Mouse (Mus musculus): ENCODE results near the gene Emc8. TPM values are rescaled to one million over a fixed set of nuclear protein-coding genes. Genes with fewer than 3 reads are reported as not detected.

Gene Emc8
- polyA plus RNA-seq, 1 experiment from 2014 or later = 372 TPM

DNA sequence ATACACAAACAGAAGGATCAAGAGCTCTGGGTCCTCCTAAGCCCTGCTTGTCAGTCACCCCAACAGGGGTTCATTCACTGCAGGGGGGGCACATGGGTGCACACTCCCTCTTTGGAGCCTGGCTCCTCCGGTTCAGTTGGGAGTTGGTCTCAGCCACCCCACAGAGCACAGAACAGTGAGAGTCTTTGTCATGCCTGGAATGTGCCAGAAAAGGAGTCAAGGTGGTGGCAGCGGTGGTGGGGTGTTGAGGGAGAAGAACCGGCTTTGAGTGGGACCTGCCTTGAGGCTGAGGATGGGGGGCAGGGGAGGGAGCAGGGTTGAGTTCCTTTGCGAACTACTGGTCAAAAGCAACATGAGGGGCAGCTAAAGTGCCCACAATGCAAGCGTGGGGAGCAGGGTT, 38.3 kb downstream of the Emc8 start:
- WGBS = 57% methylated on average over 5 of the region's 5 CpGs
- H3K27me3 ChIP-seq (ENCODE audit: low read depth, poor library complexity, severe bottlenecking) = peaks cover 53% of the 10 kb centered on the region
- H3K27ac ChIP-seq = peak overlapping the region; percentile 14; the same call in 1 of the 2 replicates
- no peaks in the 10 kb centered on the region for H3K9me3 ChIP-seq (replicated peaks)
- no peaks in the 10 kb centered on the region for H3K36me3 ChIP-seq
- peaks cover 50% of the 10 kb centered on the region for H3K4me1 ChIP-seq
- H3K4me3 ChIP-seq = no peak overlapping the region
- no peak for DNase-seq (ENCODE audit: low spot score)

DNA sequence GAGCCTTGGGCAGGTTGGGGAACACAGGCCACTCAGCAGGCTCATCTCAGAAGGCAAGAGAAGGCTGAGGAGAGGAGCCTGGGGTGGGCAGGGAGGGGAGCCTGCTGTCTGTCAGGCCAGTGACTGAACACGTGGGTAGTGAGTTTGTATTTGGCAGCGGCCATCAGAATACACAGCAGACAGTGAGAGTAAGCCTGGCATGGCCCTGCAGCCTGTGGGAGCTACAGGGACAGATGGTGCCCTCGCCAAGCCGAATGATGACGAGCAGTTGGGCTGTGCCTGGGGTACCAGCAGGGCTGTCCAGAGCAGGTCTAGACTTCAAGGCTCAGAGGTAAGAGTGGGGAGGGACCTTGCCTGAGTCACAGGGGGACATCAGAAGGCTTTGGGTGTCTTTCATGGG, 41.1 kb downstream of the Emc8 start:
- no peak for DNase-seq (ENCODE audit: low spot score)
- no peak overlapping the region for H3K27ac ChIP-seq
- H3K9me3 ChIP-seq (replicated peaks) = no peaks in the 10 kb centered on the region
- WGBS = 92% methylated on average over 5 of the region's 5 CpGs
- peaks cover 42% of the 10 kb centered on the region for H3K4me1 ChIP-seq
- H3K36me3 ChIP-seq = no peaks in the 10 kb centered on the region
- peaks cover 26% of the 10 kb centered on the region for H3K27me3 ChIP-seq (ENCODE audit: low read depth, poor library complexity, severe bottlenecking)
- H3K4me3 ChIP-seq = no peak overlapping the region

DNA sequence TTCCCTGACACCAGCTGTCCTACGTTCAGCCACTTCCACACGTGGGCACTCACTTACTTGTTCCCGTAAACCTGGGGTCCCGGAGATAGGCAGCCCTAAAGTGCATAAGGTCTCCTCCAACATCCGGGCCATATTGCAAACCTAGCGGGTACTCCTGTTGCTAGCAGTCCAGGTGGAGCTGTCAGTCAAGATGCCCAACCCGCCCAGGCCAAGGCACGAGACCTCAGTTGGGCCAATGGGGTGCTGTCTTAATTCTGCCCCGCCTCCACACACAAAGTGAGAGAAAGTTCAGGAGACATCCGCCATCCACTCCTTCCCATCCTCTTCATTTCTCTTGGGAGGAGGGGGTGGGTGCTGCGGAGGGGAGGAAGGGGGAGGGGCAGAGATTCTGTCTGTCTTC, 41.9 kb downstream of the Emc8 start:
- H3K27ac ChIP-seq = no peak overlapping the region
- peaks cover 42% of the 10 kb centered on the region for H3K4me1 ChIP-seq
- H3K9me3 ChIP-seq (replicated peaks) = no peaks in the 10 kb centered on the region
- WGBS = 64% methylated on average over 11 of the region's 11 CpGs
- DNase-seq (ENCODE audit: low spot score) = no peak
- no peaks in the 10 kb centered on the region for H3K36me3 ChIP-seq
- peaks cover 17% of the 10 kb centered on the region; the same call in 1 of the 2 replicates for H3K27me3 ChIP-seq (ENCODE audit: low read depth, poor library complexity, severe bottlenecking)
- no peak overlapping the region for H3K4me3 ChIP-seq

DNA sequence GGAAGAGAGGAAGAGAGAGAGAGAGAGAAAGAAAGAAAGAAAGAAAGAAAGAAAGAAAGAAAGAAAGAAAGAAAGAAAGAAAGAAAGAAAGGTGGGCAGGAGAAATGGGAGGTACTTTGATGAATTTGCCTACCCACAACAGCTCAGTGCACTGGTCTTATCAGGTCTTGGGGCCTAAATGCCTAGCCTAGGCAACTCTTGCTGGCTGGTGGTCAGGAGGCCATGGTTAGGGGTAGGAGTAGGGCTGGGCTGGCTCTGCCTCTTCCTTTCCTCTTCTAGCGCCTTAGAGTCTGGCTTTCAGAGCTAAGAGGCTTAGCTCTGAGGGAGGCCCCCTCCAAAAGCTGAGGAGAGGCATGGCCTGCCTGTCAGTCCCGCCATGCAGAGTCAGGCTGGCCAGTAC, 44.8 kb downstream of the Emc8 start:
- peaks cover 37% of the 10 kb centered on the region for H3K4me1 ChIP-seq
- no peaks in the 10 kb centered on the region for H3K36me3 ChIP-seq
- no peaks in the 10 kb centered on the region for H3K9me3 ChIP-seq (replicated peaks)
- 41% methylated on average over 2 of the region's 2 CpGs for WGBS
- DNase-seq (ENCODE audit: low spot score) = no peak
- no peak overlapping the region; the same call in 1 of the 2 replicates for H3K27ac ChIP-seq
- no peak overlapping the region for H3K4me3 ChIP-seq
- H3K27me3 ChIP-seq (ENCODE audit: low read depth, poor library complexity, severe bottlenecking) = no peaks in the 10 kb centered on the region

- Histone ChIP-seq H3K9me3 (replicated peaks) (no peaks in the 10 kb centered on the region), H3K4me1 (peaks cover 41% of the 10 kb centered on the region), H3K27me3 (ENCODE audit: low read depth, poor library complexity, severe bottlenecking) (no peaks in the 10 kb centered on the region), H3K27ac (peak overlapping the region; percentile 47; the same call in 1 of the 2 replicates), H3K4me3 (no peak overlapping the region), H3K36me3 (no peaks in the 10 kb centered on the region)
- WGBS = 78% methylated on average over 14 of the region's 14 CpGs
- DNase-seq (ENCODE audit: low spot score) = no peak
Measured at GRCm38 (mm10) chr8:120622161-120622560, 46.2 kb downstream of the Emc8 start.

DNA sequence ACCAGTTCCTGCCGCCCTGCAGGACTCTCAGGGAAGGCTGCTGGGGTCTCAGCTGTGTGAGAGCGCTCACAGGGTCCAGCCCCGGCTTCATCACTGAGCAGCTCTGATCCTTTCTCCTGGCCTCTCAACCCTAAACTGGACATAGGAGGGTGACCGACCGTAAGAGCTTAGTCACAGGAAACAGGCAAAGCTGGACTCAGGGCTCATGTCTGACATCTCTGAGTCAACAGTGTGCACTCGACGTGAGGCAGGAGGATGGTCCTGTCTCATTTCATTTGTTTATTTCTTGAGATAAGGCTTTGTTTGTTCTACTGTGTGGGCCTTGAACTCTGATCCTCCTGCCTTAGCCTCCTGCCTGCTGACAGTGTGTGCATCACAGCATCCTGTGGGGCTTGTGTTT, 47.9 kb downstream of the Emc8 start:
- DNase-seq (ENCODE audit: low spot score) = no peak
- H3K36me3 ChIP-seq = no peaks in the 10 kb centered on the region
- peaks cover 45% of the 10 kb centered on the region for H3K4me1 ChIP-seq
- peak overlapping the region; percentile 61; the same call in 1 of the 2 replicates for H3K27ac ChIP-seq
- H3K27me3 ChIP-seq (ENCODE audit: low read depth, poor library complexity, severe bottlenecking) = no peaks in the 10 kb centered on the region
- no peak overlapping the region for H3K4me3 ChIP-seq
- no peaks in the 10 kb centered on the region for H3K9me3 ChIP-seq (replicated peaks)
- WGBS = 48% methylated on average over 7 of the region's 7 CpGs

- Histone ChIP-seq H3K9me3 (replicated peaks) (no peaks in the 10 kb centered on the region), H3K36me3 (no peaks in the 10 kb centered on the region), H3K4me3 (no peak overlapping the region), H3K27me3 (ENCODE audit: low read depth, poor library complexity, severe bottlenecking) (no peaks in the 10 kb centered on the region), H3K4me1 (peaks cover 42% of the 10 kb centered on the region), H3K27ac (peak overlapping the region; percentile 61)
- WGBS = 81% methylated on average over 11 of the region's 11 CpGs
- no peak for DNase-seq (ENCODE audit: low spot score)
Measured at GRCm38 (mm10) chr8:120619235-120620180, 48.9 kb downstream of the Emc8 start.

GRCm38 (mm10) chr8:120618110-120618509, 50.3 kb downstream of the Emc8 start:
- H3K36me3 ChIP-seq = no peaks in the 10 kb centered on the region
- 0 out of 2 replicates have a peak overlapping the region, but pooled peaks have one; percentile 1 for H3K4me3 ChIP-seq
- no peaks in the 10 kb centered on the region for H3K9me3 ChIP-seq (replicated peaks)
- H3K4me1 ChIP-seq = peaks cover 34% of the 10 kb centered on the region
- no peaks in the 10 kb centered on the region for H3K27me3 ChIP-seq (ENCODE audit: low read depth, poor library complexity, severe bottlenecking)
- H3K27ac ChIP-seq = peak overlapping the region; percentile 77
- peak; percentile 88 for DNase-seq (ENCODE audit: low spot score)
- WGBS = 1% methylated on average over 6 of the region's 6 CpGs

DNA sequence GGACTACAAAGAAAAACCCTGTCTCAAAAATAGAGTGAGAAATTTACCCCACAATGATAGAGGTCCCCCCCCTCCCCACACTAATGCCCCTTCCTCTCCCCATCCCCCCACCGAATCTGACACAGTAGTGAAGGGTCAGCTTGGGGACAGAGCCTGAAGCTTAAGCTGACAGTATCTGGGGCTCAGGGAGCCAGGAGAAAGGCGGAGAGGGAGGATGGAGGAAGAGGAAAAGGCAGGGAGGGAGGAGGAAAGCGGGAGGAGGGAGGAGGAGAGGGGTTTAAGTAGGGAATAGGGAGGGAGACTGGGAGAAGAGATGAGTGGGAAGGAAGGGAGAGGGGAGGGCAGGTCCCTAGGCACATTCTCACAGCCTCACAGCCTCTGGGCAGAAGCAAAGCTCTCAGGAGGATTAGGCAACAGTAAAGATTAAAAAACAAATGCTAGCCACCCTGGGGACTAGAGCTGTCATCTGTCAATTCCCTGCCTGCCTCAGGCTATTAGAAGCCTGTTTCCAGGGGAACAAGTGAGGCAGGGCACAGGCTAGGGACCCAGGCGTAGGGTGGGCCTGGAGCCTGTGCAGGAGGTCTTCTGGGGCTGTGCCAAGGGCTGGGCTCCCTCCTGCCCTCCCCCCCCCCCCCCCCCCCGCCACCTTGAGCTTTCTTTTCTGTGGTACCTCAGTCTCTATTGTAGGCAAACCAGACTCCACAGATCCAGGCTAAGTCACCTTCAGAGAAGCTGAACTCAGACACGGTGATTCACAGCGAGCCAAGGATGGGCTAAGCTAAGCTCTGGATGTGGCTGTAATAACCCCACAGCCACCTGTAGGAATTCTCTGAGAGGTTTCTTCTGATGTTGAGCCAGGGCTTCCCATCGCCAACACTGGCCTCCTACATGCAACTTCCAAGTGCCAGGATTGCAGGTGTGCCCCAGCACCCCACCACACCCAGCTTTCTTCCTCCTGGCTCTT, 51.4 kb downstream of the Emc8 start:
- no peaks in the 10 kb centered on the region for H3K27me3 ChIP-seq (ENCODE audit: low read depth, poor library complexity, severe bottlenecking)
- WGBS = 29% methylated on average over 8 of the region's 8 CpGs
- H3K36me3 ChIP-seq = no peaks in the 10 kb centered on the region
- H3K4me3 ChIP-seq = no peak overlapping the region
- DNase-seq (ENCODE audit: low spot score) = no peak
- H3K9me3 ChIP-seq (replicated peaks) = no peaks in the 10 kb centered on the region
- peak overlapping the region; percentile 46; the same call in 1 of the 2 replicates for H3K27ac ChIP-seq
- peaks cover 30% of the 10 kb centered on the region for H3K4me1 ChIP-seq

DNA sequence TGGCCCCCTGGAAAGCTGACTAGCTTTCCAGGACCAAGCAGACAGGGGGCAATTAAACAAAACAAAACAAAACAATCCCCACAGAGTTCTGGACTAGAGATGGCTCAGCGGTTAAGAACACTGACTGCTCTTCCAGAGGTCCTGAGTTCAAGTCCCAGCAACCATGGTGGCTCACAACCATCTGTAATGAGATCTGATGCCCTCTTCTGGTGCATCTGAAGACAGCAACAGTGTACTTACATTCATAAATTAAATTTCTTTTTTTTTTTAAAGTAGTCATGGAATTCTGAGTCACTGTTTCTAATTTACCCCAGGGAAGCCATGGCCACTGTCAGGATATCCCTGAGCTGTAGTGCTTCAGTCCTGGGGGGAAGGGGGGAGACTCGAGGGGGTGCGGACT, 53.9 kb downstream of the Emc8 start:
- Histone ChIP-seq H3K4me1 (peaks cover 18% of the 10 kb centered on the region), H3K4me3 (no peak overlapping the region), H3K27me3 (ENCODE audit: low read depth, poor library complexity, severe bottlenecking) (0 out of 2 replicates have a peak, but pooled peaks cover 7% of the 10 kb centered on the region), H3K36me3 (no peaks in the 10 kb centered on the region), H3K9me3 (replicated peaks) (no peaks in the 10 kb centered on the region), H3K27ac (no peak overlapping the region)
- no peak for DNase-seq (ENCODE audit: low spot score)
- 95% methylated on average over 3 of the region's 3 CpGs for WGBS

DNA sequence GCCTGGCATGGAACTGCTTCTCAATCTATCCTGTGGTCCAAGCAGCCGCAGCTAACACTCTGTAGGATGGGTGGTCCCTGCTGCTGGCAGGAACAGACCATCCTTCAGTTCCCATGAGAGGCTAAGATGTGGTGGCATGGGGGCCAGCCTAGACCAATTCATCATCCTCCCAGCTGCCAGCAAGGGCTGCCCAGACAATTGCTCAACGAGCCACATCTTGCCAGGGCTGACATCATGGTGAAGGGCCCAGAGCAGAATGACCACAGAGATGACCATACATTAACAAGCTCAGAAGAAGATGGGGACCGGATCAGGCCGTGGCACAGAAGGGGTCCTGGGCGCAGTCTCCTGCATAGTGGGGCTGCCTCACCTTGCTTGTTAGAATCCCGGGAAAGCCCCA, 57.5 kb downstream of the Emc8 start:
- Histone ChIP-seq H3K27me3 (ENCODE audit: low read depth, poor library complexity, severe bottlenecking) (0 out of 2 replicates have a peak, but pooled peaks cover 15% of the 10 kb centered on the region), H3K4me1 (peaks cover 12% of the 10 kb centered on the region), H3K36me3 (no peaks in the 10 kb centered on the region), H3K4me3 (no peak overlapping the region), H3K9me3 (replicated peaks) (no peaks in the 10 kb centered on the region), H3K27ac (no peak overlapping the region)
- DNase-seq (ENCODE audit: low spot score) = no peak
- 91% methylated on average over 6 of the region's 6 CpGs for WGBS

DNA sequence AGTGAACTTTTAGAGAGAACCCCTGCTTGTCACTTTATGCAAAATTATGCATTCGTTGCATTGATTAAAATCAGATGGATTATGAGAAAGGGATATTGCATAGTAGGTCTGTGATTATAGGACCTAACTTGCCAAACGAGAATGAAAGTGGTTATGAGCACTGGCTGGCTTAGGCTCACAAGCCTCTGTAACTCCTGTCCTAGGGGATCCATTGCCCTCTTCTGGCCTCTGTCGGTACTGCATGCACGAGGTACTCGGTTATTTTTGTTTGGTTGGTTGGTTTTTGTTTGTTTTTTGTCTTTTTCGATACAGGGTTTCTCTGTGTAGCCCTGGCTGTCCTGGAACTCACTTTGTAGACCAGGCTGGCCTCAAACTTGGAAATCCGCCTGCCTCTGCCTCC, 60.5 kb downstream of the Emc8 start:
- H3K27me3 ChIP-seq (ENCODE audit: low read depth, poor library complexity, severe bottlenecking) = 0 out of 2 replicates have a peak, but pooled peaks cover 15% of the 10 kb centered on the region
- H3K4me1 ChIP-seq = peaks cover 14% of the 10 kb centered on the region
- no peak overlapping the region for H3K27ac ChIP-seq
- no peak overlapping the region for H3K4me3 ChIP-seq
- DNase-seq (ENCODE audit: low spot score) = peak; percentile 86
- no peaks in the 10 kb centered on the region for H3K9me3 ChIP-seq (replicated peaks)
- 16% methylated on average over 7 of the region's 7 CpGs for whole genome bisulfite sequencing
- no peaks in the 10 kb centered on the region for H3K36me3 ChIP-seq
